In genomic region chr10:81142551-81142981, GRCm38 (mm10) we compare ENCODE assay signal across 9 mouse cellular contexts. TPM values are rescaled to one million over a fixed set of nuclear protein-coding genes. Genes with fewer than 3 reads are reported as not detected.
A peak's percentile ranks its signal among the peaks of the same experiment; 100 is the strongest.
DNase-seq lines count a peak whose midpoint lies in the region; ATAC-seq and TF ChIP-seq lines count a peak whose summit lies in the region.
"Had no signal": no experiment of that assay in that cellular context is flagged by ENCODE, and none has a peak within 500 bp of the region (broad histone marks: within the 10 kb centered on the region; RNA-seq: fewer than 3 reads in every experiment).

No protein-coding gene starts in this region.

- peaks cover 44% of the 10 kb centered on the region for H3K36me3 ChIP-seq in liver, embryonic 11.5 days (ENCODE audit: control insufficient read depth, insufficient read depth, low read length)
- peaks cover 43% of the 10 kb centered on the region for H3K36me3 ChIP-seq in neural tube, embryonic 12.5 days

- 78% methylated on average over 5 of the region's 5 CpGs for WGBS in liver, embryonic 11.5 days
- WGBS in neural tube, embryonic 12.5 days: 72% methylated on average over 5 of the region's 5 CpGs

- H3K27ac ChIP-seq in liver, embryonic 11.5 days (ENCODE audit: low read depth, low read length): no peak overlapping the region
- peak overlapping the region; percentile 43; the same call in 1 of the 2 replicates for H3K27ac ChIP-seq in embryonic fibroblast, embryonic 13.5 days (ENCODE audit: insufficient read depth, low read length)
- H3K27ac ChIP-seq in neural tube, embryonic 12.5 days: no peak overlapping the region

- H3K4me3 ChIP-seq in liver, embryonic 11.5 days (ENCODE audit: low read depth, low read length): no peak overlapping the region
- H3K4me3 ChIP-seq in embryonic fibroblast, embryonic 13.5 days (ENCODE audit: insufficient read depth, low read length): no peak overlapping the region
- H3K4me3 ChIP-seq in neural tube, embryonic 12.5 days: no peak overlapping the region

- no peak overlapping the region for H3K9ac ChIP-seq in liver, embryonic 11.5 days (ENCODE audit: low read depth, low read length)
- H3K9ac ChIP-seq in neural tube, embryonic 12.5 days: 0 out of 2 replicates have a peak overlapping the region, but pooled peaks have one; percentile 33

- TF ChIP-seq POLR2A in embryonic fibroblast, embryonic 13.5 days (IDR thresholded peaks at IDR 0.05; ENCODE audit: low read depth, low read length): no peak

- H3K4me2 ChIP-seq in liver, embryonic 11.5 days: 0 out of 2 replicates have a peak overlapping the region, but pooled peaks have one; percentile 8
- H3K4me2 ChIP-seq in neural tube, embryonic 12.5 days (replicated peaks): peak overlapping the region; percentile 99

- no peak for ATAC-seq in liver, embryonic 11.5 days (replicated peaks; ENCODE audit: low FRiP score)
- no peak for ATAC-seq in neural tube, embryonic 12.5 days (ENCODE audit: low FRiP score, low read depth)

- TF ChIP-seq CTCF in embryonic fibroblast, embryonic 13.5 days (IDR thresholded peaks at IDR 0.05; ENCODE audit: borderline replicate concordance, insufficient read depth, low read length): no peak

- H3K27me3 ChIP-seq in liver, embryonic 11.5 days (replicated peaks; ENCODE audit: control insufficient read depth, insufficient read depth, low read length): no peaks in the 10 kb centered on the region
- no peaks in the 10 kb centered on the region for H3K27me3 ChIP-seq in neural tube, embryonic 12.5 days (replicated peaks)

- H3K4me1 ChIP-seq in liver, embryonic 11.5 days (replicated peaks; ENCODE audit: control insufficient read depth, insufficient read depth, low read length): peaks cover 44% of the 10 kb centered on the region
- peaks cover 16% of the 10 kb centered on the region for H3K4me1 ChIP-seq in embryonic fibroblast, embryonic 13.5 days (ENCODE audit: control insufficient read depth, insufficient read depth, low read length)
- H3K4me1 ChIP-seq in neural tube, embryonic 12.5 days: peaks cover 57% of the 10 kb centered on the region

- H3K9me3 ChIP-seq in liver, embryonic 11.5 days (ENCODE audit: control insufficient read depth, low read length): no peaks in the 10 kb centered on the region
- H3K9me3 ChIP-seq in neural tube, embryonic 12.5 days: no peaks in the 10 kb centered on the region

- peak; percentile 76 for DNase-seq in adrenal gland, adult 8-10 months
- no peak for DNase-seq in adrenal gland, postnatal 4 days (ENCODE audit: low spot score in 2 of 2)
- DNase-seq in liver, embryonic 11.5 days (ENCODE audit: low spot score): no peak
- no peak for DNase-seq in liver
- DNase-seq in gastrocnemius, postnatal 25 days: no peak
- DNase-seq in right cerebral cortex, postnatal 36 days (ENCODE audit: low spot score in 2 of 2): no peak
- DNase-seq: spleen, adult 18-20 months had no signal

RNA-seq across cellular contexts. Expression of gene Zbtb7a, which starts 7.5 kb away (rescaled TPM):
- total RNA-seq in adrenal gland, adult 8-10 months (2022): 10 to 100 TPM; 86.5 to 94.0 (median 92.3) TPM
- total RNA-seq in adrenal gland, postnatal 4 days (2021): 10 to 100 TPM; 71.8 to 76.6 TPM
- polyA plus RNA-seq in liver, embryonic 11.5 days (2014; fragmentation: Nextera tagmentation; extraction: Ambion mirVana): 31.6 and 34.2 TPM in 2 replicates
- 16.9 and 23.5 TPM in 2 replicates for polyA plus RNA-seq in embryonic fibroblast, embryonic 13.5 days (2011; ENCODE audit: insufficient read length, low read depth, missing spikeins)
- 15.6 and 17.5 TPM in 2 replicates for polyA plus RNA-seq in neural tube, embryonic 12.5 days (2016; fragmentation: Nextera tagmentation; extraction: Ambion mirVana)
- total RNA-seq in gastrocnemius, postnatal 25 days (2021): 10 to 100 TPM; 21.4 to 22.3 TPM

RNA-seq across cellular contexts. Expression of gene Pias4, which starts 25.2 kb away (rescaled TPM):
- total RNA-seq in adrenal gland, adult 8-10 months (2022): 10 to 100 TPM; 22.8 to 32.5 (median 30.1) TPM
- total RNA-seq in adrenal gland, postnatal 4 days (2021): 10 to 100 TPM; 34.0 to 34.4 TPM
- polyA plus RNA-seq in liver, embryonic 11.5 days (2014; fragmentation: Nextera tagmentation; extraction: Ambion mirVana): 41.2 and 50.9 TPM in 2 replicates
- 25.6 and 27.9 TPM in 2 replicates for polyA plus RNA-seq in embryonic fibroblast, embryonic 13.5 days (2011; ENCODE audit: insufficient read length, low read depth, missing spikeins)
- polyA plus RNA-seq in neural tube, embryonic 12.5 days (2016; fragmentation: Nextera tagmentation; extraction: Ambion mirVana): 67.6 and 70.6 TPM in 2 replicates
- 10 to 100 TPM; 11.7 to 14.2 TPM for total RNA-seq in gastrocnemius, postnatal 25 days (2021)

RNA-seq across cellular contexts. Expression of gene Eef2, which starts 33.9 kb away (rescaled TPM):
- total RNA-seq in adrenal gland, adult 8-10 months (2022): 1,000 to 10,000 TPM; 1,447 to 1,655 (median 1,598) TPM
- 1,000 to 10,000 TPM; 1,728 to 1,734 TPM for total RNA-seq in adrenal gland, postnatal 4 days (2021)
- polyA plus RNA-seq in liver, embryonic 11.5 days (2014; fragmentation: Nextera tagmentation; extraction: Ambion mirVana): 626 and 647 TPM in 2 replicates
- 1,643 and 1,827 TPM in 2 replicates for polyA plus RNA-seq in embryonic fibroblast, embryonic 13.5 days (2011; ENCODE audit: insufficient read length, low read depth, missing spikeins)
- 515 and 520 TPM in 2 replicates for polyA plus RNA-seq in neural tube, embryonic 12.5 days (2016; fragmentation: Nextera tagmentation; extraction: Ambion mirVana)
- 100 to 1,000 TPM; 838 to 862 TPM for total RNA-seq in gastrocnemius, postnatal 25 days (2021)

RNA-seq across cellular contexts. Expression of gene Map2k2, which starts 36.9 kb away (rescaled TPM):
- total RNA-seq in adrenal gland, adult 8-10 months (2022): 100 to 1,000 TPM; 169 to 227 (median 204) TPM
- 100 to 1,000 TPM; 149 to 157 TPM for total RNA-seq in adrenal gland, postnatal 4 days (2021)
- 201 and 207 TPM in 2 replicates for polyA plus RNA-seq in liver, embryonic 11.5 days (2014; fragmentation: Nextera tagmentation; extraction: Ambion mirVana)
- polyA plus RNA-seq in embryonic fibroblast, embryonic 13.5 days (2011; ENCODE audit: insufficient read length, low read depth, missing spikeins): 61.3 and 69.6 TPM in 2 replicates
- 230 and 232 TPM in 2 replicates for polyA plus RNA-seq in neural tube, embryonic 12.5 days (2016; fragmentation: Nextera tagmentation; extraction: Ambion mirVana)
- 100 to 1,000 TPM; 149 to 161 TPM for total RNA-seq in gastrocnemius, postnatal 25 days (2021)

RNA-seq across cellular contexts. Expression of gene Dapk3, which starts 40.2 kb away (rescaled TPM):
- total RNA-seq in adrenal gland, adult 8-10 months (2022): 10 to 100 TPM; 67.7 to 88.0 (median 81.8) TPM
- total RNA-seq in adrenal gland, postnatal 4 days (2021): 10 to 100 TPM; 53.4 to 63.6 TPM
- polyA plus RNA-seq in liver, embryonic 11.5 days (2014; fragmentation: Nextera tagmentation; extraction: Ambion mirVana): 44.5 and 45.6 TPM in 2 replicates
- polyA plus RNA-seq in embryonic fibroblast, embryonic 13.5 days (2011; ENCODE audit: insufficient read length, low read depth, missing spikeins): 48.4 and 51.2 TPM in 2 replicates
- polyA plus RNA-seq in neural tube, embryonic 12.5 days (2016; fragmentation: Nextera tagmentation; extraction: Ambion mirVana): 87.7 and 88.4 TPM in 2 replicates
- total RNA-seq in gastrocnemius, postnatal 25 days (2021): 10 to 100 TPM; 22.3 to 22.4 TPM
